Mouse (Mus musculus): ENCODE measurements at regions not wholly inside any gene's neighbourhood (a gene's known extent, or its start where the extent isn't known, plus 50 kb on each side); places are given as distances from the start of the nearest gene placed in this dataset.

DNA sequence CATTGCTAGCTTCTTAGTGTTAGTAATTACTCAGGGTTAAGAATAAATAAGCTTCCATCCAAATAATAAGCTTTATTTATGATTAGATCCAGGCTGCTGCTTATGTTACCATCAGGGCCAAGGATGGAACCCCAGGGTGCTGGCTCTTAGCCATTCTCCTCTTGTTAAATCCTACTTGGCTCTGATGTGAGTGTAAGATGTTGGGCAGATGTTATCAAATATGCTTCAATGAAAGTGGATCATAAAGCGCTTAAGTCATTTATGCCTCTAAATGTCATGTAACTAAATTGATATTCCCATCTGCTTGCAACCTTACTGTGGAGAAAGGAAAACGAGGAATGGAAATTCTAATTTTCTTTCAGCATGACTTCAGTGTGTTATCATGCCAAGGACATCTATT lies 426.4 kb upstream of the Lrrc4c start:
- peak in 1 of 2 experiments; percentile 3 for DNase-seq (ENCODE audit: low spot score in 2 of 2)

DNA sequence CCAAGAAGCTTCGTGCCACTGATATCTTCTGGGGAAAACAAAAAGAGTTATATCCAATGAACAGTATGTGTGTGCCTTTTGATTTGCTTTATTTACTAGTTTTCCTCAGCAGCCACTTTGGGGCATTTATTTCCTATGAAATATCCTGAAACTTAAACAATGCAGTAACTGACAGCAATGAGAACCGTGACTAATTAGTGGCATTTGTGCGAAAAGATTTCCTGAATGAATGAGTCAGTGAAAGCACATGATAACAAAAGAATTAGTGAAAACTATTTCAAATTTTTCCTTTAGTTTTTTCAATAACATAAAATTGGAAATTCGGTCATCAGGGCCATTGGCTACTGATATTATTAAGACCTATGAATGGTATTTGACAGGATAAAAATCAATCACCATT lies 412.9 kb upstream of the Lrrc4c start:
- DNase-seq (ENCODE audit: low spot score in 2 of 2), result no peak

DNA sequence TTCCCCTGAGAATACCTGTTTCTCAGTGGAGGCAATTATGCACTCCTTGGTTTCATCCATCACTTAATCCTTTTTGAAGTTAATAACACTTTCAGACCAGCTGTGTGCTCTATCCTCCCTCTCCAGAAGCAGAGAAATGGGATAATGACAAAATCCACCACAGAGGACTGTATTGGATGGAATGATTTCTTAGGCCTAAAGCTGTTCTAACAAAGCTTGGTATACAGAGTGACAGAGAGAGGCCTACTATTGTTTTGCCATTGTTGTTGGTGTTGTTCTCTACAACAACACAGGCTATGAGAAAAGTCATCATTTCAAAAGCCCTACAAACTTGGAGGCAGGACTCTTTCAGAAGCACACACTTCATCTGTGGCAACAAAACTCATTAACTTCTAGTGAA lies 408.2 kb upstream of the Lrrc4c start:
- DNase-seq (ENCODE audit: low spot score in 2 of 2), result no peak

DNA sequence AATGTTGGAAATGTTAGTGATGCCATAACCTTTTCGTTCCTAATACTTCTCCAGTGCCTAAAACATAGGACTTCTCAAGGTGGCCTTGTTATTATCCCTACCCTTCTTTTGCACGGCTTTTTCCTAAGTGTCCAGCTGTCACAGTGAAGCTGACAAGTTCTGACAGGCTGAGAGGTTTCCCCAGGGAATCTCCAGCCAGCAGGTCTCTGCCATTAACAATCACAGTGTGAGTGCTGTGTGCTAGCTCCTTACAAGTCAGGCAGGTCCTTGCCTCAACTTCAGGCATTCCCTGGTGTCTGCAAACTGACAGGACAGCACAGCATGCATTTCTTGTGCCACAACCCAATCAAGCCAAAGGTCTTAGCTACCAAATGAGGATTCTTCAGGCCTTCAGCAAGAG lies 407.8 kb upstream of the Lrrc4c start:
- no peak for DNase-seq (ENCODE audit: low spot score in 2 of 2)
